Mouse (Mus musculus) kidney, adult 2 months (tissue): ENCODE data around the gene Tepp. TPM values are rescaled to one million over a fixed set of nuclear protein-coding genes. Genes with fewer than 3 reads are reported as not detected.

Experiments
- DNase-seq: peaks from one replicate; pipeline ENCODE4 v3.0.0; 2021
- H3K27ac ChIP-seq: fragments of 200-500 bp; 2 replicates; pipeline ENCODE4 v1.5.1; 2012; ENCODE audit warnings: low read depth, low read length, control low read depth, inconsistent platforms; ENCODE audit not compliant: insufficient read depth
- H3K27me3 ChIP-seq: fragments of 200-500 bp; replicated peaks from 2 replicates; pipeline ENCODE4 v1.6.1; 2012; ENCODE audit warnings: mild to moderate bottlenecking, moderate library complexity, low read length, inconsistent platforms; ENCODE audit not compliant: control insufficient read depth, insufficient read depth
- H3K36me3 ChIP-seq: fragments of 200-500 bp; 2 replicates; pipeline ENCODE4 v1.6.1; 2012; ENCODE audit warnings: mild to moderate bottlenecking, moderate library complexity, low read length, inconsistent platforms; ENCODE audit not compliant: control insufficient read depth, insufficient read depth
- H3K4me1 ChIP-seq: fragments of 200-500 bp; 2 replicates; pipeline ENCODE4 v1.6.1; 2011; ENCODE audit warnings: low read length; ENCODE audit not compliant: control insufficient read depth, insufficient read depth
- H3K4me3 ChIP-seq: fragments of 200-500 bp; 2 replicates; pipeline ENCODE4 v1.5.1; 2011; ENCODE audit warnings: mild to moderate bottlenecking, low read depth, low read length, control low read depth; ENCODE audit not compliant: insufficient read depth
- CTCF ChIP-seq: fragments of 200-500 bp; conservative IDR thresholded peaks from 2 replicates; pipeline ENCODE4 v1.5.1; 2011; ENCODE audit warnings: low read depth, mild to moderate bottlenecking, control low read depth, low read length, moderate library complexity, mixed read lengths; ENCODE audit not compliant: insufficient read depth, insufficient read length
- POLR2A ChIP-seq: fragments of 200-500 bp; IDR thresholded peaks from one replicate; pipeline ENCODE4 v1.6.1; 2011; ENCODE audit warnings: low read depth, low read length, control low read depth
- WGBS: fragments of 180-500 bp; shearing (Covaris S2); methylation state at CpG from one replicate; pipeline ENCODE4 v1.1.7; 2018; 5-methylcytosine and 5-hydroxymethylcytosine counted together
- polyA plus RNA-seq: library from polyadenylated mRNA; depleted of rRNA; stranded (reverse); fragments of >200 nt; gene quantifications from 2 replicates; pipeline ENCODE4 v1.2.3, GENCODE M21; 2012

Tepp gene
- polyA plus RNA-seq, 1 experiment, result 0.41 TPM

DNA sequence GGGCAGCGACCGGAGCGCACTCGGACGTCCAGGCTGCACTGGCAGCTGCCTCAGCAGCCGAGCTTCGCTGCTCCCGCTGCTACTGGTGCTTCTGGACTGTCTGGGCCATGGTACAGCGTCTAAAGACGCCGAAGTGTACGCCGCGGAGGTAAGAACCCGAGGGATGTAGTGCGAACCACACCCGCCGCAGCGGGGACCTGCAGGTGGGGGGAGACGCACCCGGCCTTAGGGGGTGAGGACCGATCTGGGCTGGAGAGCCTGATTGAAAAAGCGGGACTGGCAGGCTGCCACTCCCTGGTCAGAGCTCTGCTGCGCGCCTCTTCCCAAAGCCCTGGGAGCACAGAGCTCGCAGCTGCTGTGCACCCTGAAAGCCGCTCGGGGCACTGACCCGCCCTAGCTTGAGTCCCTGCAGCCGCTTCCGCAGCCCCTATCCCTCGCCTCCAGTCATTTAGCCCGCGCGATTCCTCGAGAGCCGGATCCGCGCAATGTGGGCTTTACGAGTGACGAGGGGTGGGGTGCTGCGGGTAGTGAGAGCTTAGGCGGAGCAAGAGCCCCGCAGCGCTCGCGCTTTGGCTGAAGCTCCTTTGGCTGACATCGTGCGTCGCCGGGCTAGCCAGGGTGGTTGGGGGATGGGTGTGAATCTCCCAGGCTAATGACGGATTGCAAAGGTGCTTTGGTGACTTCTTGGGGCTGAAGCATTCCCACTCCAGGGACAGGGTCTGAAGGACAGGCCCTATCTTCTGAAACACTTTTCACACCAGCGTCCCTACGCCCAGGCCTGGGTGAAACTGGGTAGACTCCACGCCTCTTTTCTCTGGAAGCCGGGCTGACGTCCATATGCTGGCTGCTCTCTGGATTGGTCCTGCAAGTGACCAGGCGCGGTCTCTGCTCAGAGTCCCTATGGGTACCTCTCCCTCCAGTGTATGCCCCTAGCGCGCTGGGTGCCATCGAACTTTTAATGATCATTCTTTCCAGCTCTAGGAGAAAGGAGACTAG is 42.8 kb downstream of the Tepp start:
- TF ChIP-seq CTCF (no peak), POLR2A (no peak)
- Histone ChIP-seq H3K36me3 (no peaks in the 10 kb centered on the region), H3K4me3 (peak overlapping the region; percentile 71), H3K4me1 (peaks cover 3% of the 10 kb centered on the region; the same call in 1 of the 2 replicates), H3K27me3 (no peaks in the 10 kb centered on the region), H3K27ac (no peak overlapping the region)
- peak; percentile 40 for DNase-seq
- 11% methylated on average over 62 of the region's 62 CpGs for WGBS

DNA sequence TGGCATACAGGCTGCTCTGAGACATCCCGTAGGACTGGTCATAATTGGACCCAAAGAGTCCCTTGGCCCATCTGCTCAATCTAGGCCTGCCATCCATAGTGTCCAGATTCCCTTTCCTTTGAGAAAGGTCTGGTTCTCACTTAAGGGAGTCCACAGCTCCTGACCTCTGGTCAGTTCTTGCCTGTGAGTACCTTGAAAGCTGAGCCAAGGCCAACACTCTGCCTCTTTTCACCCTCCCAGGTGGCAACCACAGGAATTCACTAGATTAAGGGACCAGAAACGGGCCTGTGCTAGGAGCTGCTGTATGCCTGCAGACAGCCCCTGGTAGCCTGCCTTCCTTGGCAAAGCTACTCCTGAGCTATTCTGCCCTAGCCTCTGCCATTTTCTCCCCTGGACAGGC is 44.2 kb downstream of the Tepp start:
- no peaks in the 10 kb centered on the region for H3K27me3 ChIP-seq
- no peak for DNase-seq
- no peaks in the 10 kb centered on the region for H3K36me3 ChIP-seq
- H3K4me3 ChIP-seq, result no peak overlapping the region
- 98% methylated on average over 2 of the region's 2 CpGs for WGBS
- H3K27ac ChIP-seq, result no peak overlapping the region
- TF ChIP-seq POLR2A (no peak), CTCF (no peak)
- H3K4me1 ChIP-seq, result peaks cover 3% of the 10 kb centered on the region; the same call in 1 of the 2 replicates

DNA sequence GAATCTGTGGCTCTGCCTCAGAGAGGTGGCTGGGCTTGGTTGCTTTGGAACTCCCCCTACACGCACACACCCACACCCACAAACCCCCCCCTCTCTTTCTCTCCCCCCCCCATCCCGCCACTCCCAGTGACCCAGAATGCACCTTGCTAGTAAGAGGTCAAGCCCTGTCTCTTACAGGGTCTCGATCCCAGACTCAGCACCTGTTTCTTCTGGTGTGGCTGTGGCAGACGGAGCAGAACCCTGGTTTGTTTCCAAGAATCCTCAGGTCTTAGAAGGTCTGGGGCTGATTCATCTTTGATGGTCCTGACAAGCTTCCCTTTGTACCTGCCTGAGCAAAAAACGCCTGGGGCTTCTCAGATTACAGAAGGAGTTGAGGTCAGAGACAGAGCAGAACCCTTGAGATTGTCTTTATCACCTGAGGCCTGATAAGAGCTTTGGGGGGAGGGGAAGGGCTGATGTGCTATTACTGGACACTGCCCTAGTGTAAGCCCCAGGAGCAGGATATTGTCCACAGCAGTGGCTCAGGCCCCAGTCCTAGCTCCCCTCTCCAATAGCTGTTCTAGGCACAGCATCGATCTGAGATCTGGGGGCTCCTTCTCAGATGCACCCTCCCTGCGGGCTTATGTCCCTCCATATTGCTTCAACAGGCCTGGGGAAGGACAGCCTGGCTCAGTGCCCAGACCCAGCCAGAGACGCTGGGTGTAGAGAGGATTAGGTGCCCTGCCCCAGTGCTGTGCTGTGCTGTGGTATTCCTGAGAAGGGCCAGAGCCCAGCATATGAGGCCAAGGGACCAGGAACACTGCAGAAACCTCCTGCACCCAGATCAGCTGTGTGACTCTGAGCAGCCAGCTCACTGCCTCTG is 48.4 kb downstream of the Tepp start:
- Histone ChIP-seq H3K36me3 (no peaks in the 10 kb centered on the region), H3K4me3 (no peak overlapping the region), H3K4me1 (no peaks in the 10 kb centered on the region), H3K27me3 (no peaks in the 10 kb centered on the region), H3K27ac (no peak overlapping the region)
- TF ChIP-seq POLR2A (no peak), CTCF (no peak)
- 58% methylated on average over 8 of the region's 8 CpGs for whole genome bisulfite sequencing
- no peak for DNase-seq

GRCm38 (mm10) chr8:95360181-95361015 is 50.0 kb downstream of the Tepp start:
- 56% methylated on average over 7 of the region's 7 CpGs for WGBS
- H3K27me3 ChIP-seq, result no peaks in the 10 kb centered on the region
- TF ChIP-seq POLR2A (no peak), CTCF (no peak)
- no peaks in the 10 kb centered on the region for H3K4me1 ChIP-seq
- H3K36me3 ChIP-seq, result no peaks in the 10 kb centered on the region
- no peak overlapping the region for H3K4me3 ChIP-seq
- H3K27ac ChIP-seq, result no peak overlapping the region
- no peak for DNase-seq

- H3K27me3 ChIP-seq, result no peaks in the 10 kb centered on the region
- H3K4me1 ChIP-seq, result no peaks in the 10 kb centered on the region
- no peak overlapping the region for H3K4me3 ChIP-seq
- H3K27ac ChIP-seq, result no peak overlapping the region
- TF ChIP-seq POLR2A, result no peak
- no peak for TF ChIP-seq CTCF
- no peak for DNase-seq
- 74% methylated on average over 3 of the region's 3 CpGs for WGBS
- no peaks in the 10 kb centered on the region for H3K36me3 ChIP-seq
Measured at GRCm38 (mm10) chr8:95361016-95361341, 50.6 kb downstream of the Tepp start.

- Histone ChIP-seq H3K36me3 (no peaks in the 10 kb centered on the region), H3K4me1 (no peaks in the 10 kb centered on the region), H3K27me3 (no peaks in the 10 kb centered on the region), H3K27ac (no peak overlapping the region), H3K4me3 (no peak overlapping the region)
- 30% methylated on average over 6 of the region's 6 CpGs for WGBS
- TF ChIP-seq POLR2A (no peak), CTCF (no peak)
- no peak for DNase-seq
Measured at GRCm38 (mm10) chr8:95362272-95362671, 51.9 kb downstream of the Tepp start.

DNA sequence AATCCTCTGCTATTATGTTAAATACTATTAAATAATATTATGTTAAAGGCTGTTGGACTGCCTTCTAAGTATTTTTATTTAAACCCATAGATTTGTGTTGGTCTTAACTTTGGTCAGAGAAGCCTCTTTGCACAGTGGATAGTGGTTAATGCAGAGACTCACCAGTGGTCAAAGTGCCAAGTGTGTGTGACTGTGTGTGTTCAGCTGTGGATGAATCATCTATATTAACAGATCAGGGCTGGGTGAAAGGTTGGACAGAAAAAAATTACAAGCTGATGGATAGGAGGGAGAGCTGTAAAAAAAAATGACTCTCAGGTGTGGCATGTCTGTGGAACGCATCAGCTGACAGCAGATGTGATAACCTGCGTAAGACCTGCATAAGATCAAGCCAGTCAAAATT is 53.5 kb downstream of the Tepp start:
- no peak for DNase-seq
- no peak overlapping the region for H3K27ac ChIP-seq
- no peaks in the 10 kb centered on the region for H3K4me1 ChIP-seq
- H3K4me3 ChIP-seq, result no peak overlapping the region
- TF ChIP-seq CTCF, result no peak
- TF ChIP-seq POLR2A, result no peak
- H3K36me3 ChIP-seq, result no peaks in the 10 kb centered on the region
- no peaks in the 10 kb centered on the region for H3K27me3 ChIP-seq
- WGBS, result 98% methylated on average over 2 of the region's 2 CpGs
